Mouse (Mus musculus) leukemia stem cell, adult 10-12 weeks (primary cell): ENCODE measurements around the gene Gm10696. TPM values are rescaled to one million over a fixed set of nuclear protein-coding genes. Genes with fewer than 3 reads are reported as not detected.

Experiments
- polyA plus RNA-seq: library from polyadenylated mRNA; stranded (reverse); fragments of >175 nt; gene quantifications from 2 replicates; pipeline ENCODE4 v1.2.3, GENCODE M21; 2012; ENCODE audit warnings: low replicate concordance

Gene Gm10696
- not detected in 2 replicates for polyA plus RNA-seq

GRCm38 (mm10) chr3:94178093-94178492 is at the start of gene Gm10696:
TSS of gene Gm10696 (minus strand) at chr3:94178193.

DNA sequence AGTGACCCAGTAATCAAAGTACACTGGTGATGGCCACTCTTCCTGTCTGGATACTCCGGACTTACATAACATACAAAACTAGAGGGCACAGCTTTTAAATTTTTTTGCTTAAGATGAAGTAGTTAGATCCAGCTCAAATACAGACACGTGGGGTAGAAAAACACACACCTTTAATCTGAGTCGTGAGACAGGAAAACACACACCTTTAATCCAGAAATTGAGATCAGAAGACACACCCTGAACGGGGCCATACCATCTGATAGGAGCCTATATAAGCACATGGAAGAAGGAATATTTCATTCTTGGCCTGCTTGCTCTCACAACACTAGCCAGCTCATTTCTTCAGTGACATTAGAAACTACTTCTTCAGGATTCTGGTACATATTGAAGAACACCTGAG is 18.4 kb upstream of the Gm10696 start, which contains the start of gene Gm5286:
Gene Gm5286 (plus strand): TSS at position 301 of the 400 bp plus-strand sequence.

Other genes with a start within 250 kb of the Gm10696 start
- gene Gm9117, start 234.7 kb downstream of the Gm10696 start, polyA plus RNA-seq: 0.44 TPM in 1 of 2 replicates, not detected in the other
- not detected in 2 replicates for gene Tdpoz5, start 216.9 kb downstream of the Gm10696 start, polyA plus RNA-seq
- 0.25 TPM in 1 of 2 replicates, not detected in the other for gene Gm9125, start 123.3 kb downstream of the Gm10696 start, polyA plus RNA-seq
- not detected in 2 replicates for gene Gm10697, start 105.5 kb downstream of the Gm10696 start, polyA plus RNA-seq
- not detected in 2 replicates for gene Gm5286, start 18.5 kb upstream of the Gm10696 start, polyA plus RNA-seq
- not detected in 2 replicates for gene Gm4778, start 85.8 kb upstream of the Gm10696 start, polyA plus RNA-seq
- gene Them4, start 131.9 kb upstream of the Gm10696 start, polyA plus RNA-seq: 0.41 TPM in 1 of 2 replicates, not detected in the other
- not detected in 2 replicates for gene Them5, start 163.9 kb upstream of the Gm10696 start, polyA plus RNA-seq
- not detected in 2 replicates for gene C2cd4d, start 184.2 kb upstream of the Gm10696 start, polyA plus RNA-seq
- gene Rorc, start 194.6 kb upstream of the Gm10696 start, polyA plus RNA-seq: not detected in 2 replicates
- 0.08 and 0.12 TPM in 2 replicates for gene Lingo4, start 220.3 kb upstream of the Gm10696 start, polyA plus RNA-seq
- 0.62 and 1.2 TPM in 2 replicates for gene Tdrkh, start 235.1 kb upstream of the Gm10696 start, polyA plus RNA-seq